In the genomic region with DNA sequence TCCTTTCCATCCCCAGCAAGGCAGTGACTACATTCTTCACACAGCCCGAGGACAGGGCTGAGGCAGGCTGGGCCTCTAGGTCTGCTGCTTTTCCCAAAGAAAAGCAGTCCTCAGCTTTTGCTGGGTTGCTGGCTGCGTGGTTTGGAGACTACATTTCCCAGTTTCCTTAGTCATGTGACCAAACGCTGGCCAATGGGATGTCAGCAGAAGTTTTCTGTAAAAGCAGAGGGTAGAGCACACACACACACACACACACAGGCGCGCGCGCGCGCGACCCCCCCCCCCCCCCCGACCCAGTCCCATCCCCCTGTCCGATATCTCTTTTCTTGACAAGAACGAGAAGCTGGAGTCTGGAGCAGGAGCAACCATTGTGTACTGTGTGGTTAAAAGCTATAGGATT, we compare ENCODE assay signal across 8 mouse cellular contexts. TPM values are rescaled to one million over a fixed set of nuclear protein-coding genes. Genes with fewer than 3 reads are reported as not detected.
DNase-seq lines count a peak whose midpoint lies in the region; ATAC-seq lines count a peak whose summit lies in the region.

No protein-coding gene starts in this region.

- peak overlapping the region; percentile 89 for H3K27ac ChIP-seq in embryonic facial prominence, embryonic 13.5 days
- peak overlapping the region; percentile 94 for H3K27ac ChIP-seq in heart, embryonic 10.5 days
- peak overlapping the region; percentile 82 for H3K27ac ChIP-seq in limb, embryonic 12.5 days
- H3K27ac ChIP-seq in midbrain, embryonic 12.5 days (replicated peaks): peak overlapping the region; percentile 74

- peak overlapping the region; percentile 67 for H3K9ac ChIP-seq in embryonic facial prominence, embryonic 13.5 days
- H3K9ac ChIP-seq in limb, embryonic 12.5 days (replicated peaks): peak overlapping the region; percentile 44; the same call in 1 of the 2 replicates
- H3K9ac ChIP-seq in midbrain, embryonic 12.5 days (replicated peaks): peak overlapping the region; percentile 39

- DNase-seq in cerebellum, adult 18-20 months: peak; percentile 58 to 75
- no peak for DNase-seq in cerebellum, adult 9-10 months
- DNase-seq in heart, embryonic 10.5 days (ENCODE audit: low spot score): peak; percentile 91
- DNase-seq in kidney, adult 9 months: peak; percentile 80
- peak; percentile 76 for DNase-seq in testis, postnatal 10 days (ENCODE audit: low spot score)

- H3K4me3 ChIP-seq in embryonic facial prominence, embryonic 13.5 days: peak overlapping the region; percentile 25
- H3K4me3 ChIP-seq in heart, embryonic 10.5 days: peak overlapping the region; percentile 57
- H3K4me3 ChIP-seq in limb, embryonic 12.5 days (replicated peaks): peak overlapping the region; percentile 19; the same call in 1 of the 2 replicates
- H3K4me3 ChIP-seq in midbrain, embryonic 12.5 days: peak overlapping the region; percentile 23

- H3K36me3 ChIP-seq in embryonic facial prominence, embryonic 13.5 days: no peaks in the 10 kb centered on the region
- H3K36me3 ChIP-seq in heart, embryonic 10.5 days: no peaks in the 10 kb centered on the region
- H3K36me3 ChIP-seq in limb, embryonic 12.5 days: no peaks in the 10 kb centered on the region
- no peaks in the 10 kb centered on the region for H3K36me3 ChIP-seq in midbrain, embryonic 12.5 days

- 0% methylated on average over 13 of the region's 13 CpGs for WGBS in embryonic facial prominence, embryonic 13.5 days
- WGBS in heart, embryonic 10.5 days: 0% methylated on average over 13 of the region's 13 CpGs
- under 1% methylated on average over 11 of the region's 13 CpGs for WGBS in limb, embryonic 12.5 days
- 2% methylated on average over 12 of the region's 13 CpGs for WGBS in midbrain, embryonic 12.5 days

- ATAC-seq in embryonic facial prominence, embryonic 13.5 days (ENCODE audit: insufficient number of reproducible peaks, insufficient read depth, low FRiP score, low TSS enrichment, low read depth): peak; percentile 41; the same call in 1 of the 2 replicates
- peak; percentile 44; the same call in 1 of the 2 replicates for ATAC-seq in limb, embryonic 12.5 days (ENCODE audit: insufficient number of reproducible peaks, insufficient read depth, low FRiP score, low TSS enrichment, low read depth)
- ATAC-seq in midbrain, embryonic 12.5 days (ENCODE audit: low FRiP score, low read depth): peak; percentile 47; the same call in 1 of the 2 replicates

- peaks cover 48% of the 10 kb centered on the region for H3K4me1 ChIP-seq in embryonic facial prominence, embryonic 13.5 days
- H3K4me1 ChIP-seq in heart, embryonic 10.5 days: peaks cover 68% of the 10 kb centered on the region
- peaks cover 44% of the 10 kb centered on the region for H3K4me1 ChIP-seq in limb, embryonic 12.5 days (replicated peaks)
- H3K4me1 ChIP-seq in midbrain, embryonic 12.5 days: peaks cover 43% of the 10 kb centered on the region

- H3K27me3 ChIP-seq in embryonic facial prominence, embryonic 13.5 days: no peaks in the 10 kb centered on the region
- no peaks in the 10 kb centered on the region for H3K27me3 ChIP-seq in heart, embryonic 10.5 days (ENCODE audit: insufficient read depth, poor library complexity, severe bottlenecking)
- H3K27me3 ChIP-seq in limb, embryonic 12.5 days: no peaks in the 10 kb centered on the region
- peaks cover 6% of the 10 kb centered on the region; the same call in 1 of the 2 replicates for H3K27me3 ChIP-seq in midbrain, embryonic 12.5 days

- H3K4me2 ChIP-seq in embryonic facial prominence, embryonic 13.5 days: peak overlapping the region; percentile 60
- peak overlapping the region; percentile 60 for H3K4me2 ChIP-seq in limb, embryonic 12.5 days
- H3K4me2 ChIP-seq in midbrain, embryonic 12.5 days (replicated peaks): peak overlapping the region; percentile 53

- H3K9me3 ChIP-seq in embryonic facial prominence, embryonic 13.5 days: no peaks in the 10 kb centered on the region
- H3K9me3 ChIP-seq in heart, embryonic 10.5 days: no peaks in the 10 kb centered on the region
- no peaks in the 10 kb centered on the region for H3K9me3 ChIP-seq in limb, embryonic 12.5 days
- no peaks in the 10 kb centered on the region for H3K9me3 ChIP-seq in midbrain, embryonic 12.5 days

RNA-seq across cellular contexts. Expression of gene 1700001O22Rik, which starts 20.1 kb away (rescaled TPM):
- polyA plus RNA-seq in embryonic facial prominence, embryonic 13.5 days (2015; fragmentation: Nextera tagmentation; extraction: Ambion mirVana): 2.8 and 2.9 TPM in 2 replicates
- 1.3 and 1.8 TPM in 2 replicates for polyA plus RNA-seq in heart, embryonic 10.5 days (2016; fragmentation: Nextera tagmentation; extraction: Ambion mirVana)
- 3.1 and 5.4 TPM in 2 replicates for polyA plus RNA-seq in limb, embryonic 12.5 days (2016; fragmentation: Nextera tagmentation; extraction: Ambion mirVana)
- polyA plus RNA-seq in midbrain, embryonic 12.5 days (2016; fragmentation: Nextera tagmentation; extraction: Ambion mirVana): 2.4 and 2.6 TPM in 2 replicates

RNA-seq across cellular contexts. Expression of gene Ntmt1, which starts 24.3 kb away (rescaled TPM):
- 94.9 and 105 TPM in 2 replicates for polyA plus RNA-seq in embryonic facial prominence, embryonic 13.5 days (2015; fragmentation: Nextera tagmentation; extraction: Ambion mirVana)
- polyA plus RNA-seq in heart, embryonic 10.5 days (2016; fragmentation: Nextera tagmentation; extraction: Ambion mirVana): 102 and 116 TPM in 2 replicates
- polyA plus RNA-seq in limb, embryonic 12.5 days (2016; fragmentation: Nextera tagmentation; extraction: Ambion mirVana): 103 and 108 TPM in 2 replicates
- polyA plus RNA-seq in midbrain, embryonic 12.5 days (2016; fragmentation: Nextera tagmentation; extraction: Ambion mirVana): 103 and 110 TPM in 2 replicates

RNA-seq across cellular contexts. Expression of gene Asb6, which starts 46.8 kb away (rescaled TPM):
- polyA plus RNA-seq in embryonic facial prominence, embryonic 13.5 days (2015; fragmentation: Nextera tagmentation; extraction: Ambion mirVana): 39.5 and 47.3 TPM in 2 replicates
- 31.3 and 40.1 TPM in 2 replicates for polyA plus RNA-seq in heart, embryonic 10.5 days (2016; fragmentation: Nextera tagmentation; extraction: Ambion mirVana)
- 44.9 and 47.4 TPM in 2 replicates for polyA plus RNA-seq in limb, embryonic 12.5 days (2016; fragmentation: Nextera tagmentation; extraction: Ambion mirVana)
- polyA plus RNA-seq in midbrain, embryonic 12.5 days (2016; fragmentation: Nextera tagmentation; extraction: Ambion mirVana): 40.3 and 41.0 TPM in 2 replicates

RNA-seq across cellular contexts. Expression of gene Prrx2, which starts 51.4 kb away (rescaled TPM):
- 103 and 107 TPM in 2 replicates for polyA plus RNA-seq in embryonic facial prominence, embryonic 13.5 days (2015; fragmentation: Nextera tagmentation; extraction: Ambion mirVana)
- polyA plus RNA-seq in heart, embryonic 10.5 days (2016; fragmentation: Nextera tagmentation; extraction: Ambion mirVana): 49.1 and 73.9 TPM in 2 replicates
- 194 and 201 TPM in 2 replicates for polyA plus RNA-seq in limb, embryonic 12.5 days (2016; fragmentation: Nextera tagmentation; extraction: Ambion mirVana)
- polyA plus RNA-seq in midbrain, embryonic 12.5 days (2016; fragmentation: Nextera tagmentation; extraction: Ambion mirVana): 19.8 and 24.9 TPM in 2 replicates
